Mouse (Mus musculus) MEL (cell line): ENCODE data around the gene Ywhah. TPM values are rescaled to one million over a fixed set of nuclear protein-coding genes. Genes with fewer than 3 reads are reported as not detected.
A peak's percentile ranks its signal among the peaks of the same experiment; 100 is the strongest.

Experiments
- DNase-seq: peaks from one replicate; pipeline ENCODE4 v3.0.0; 2011; ENCODE audit warnings: low read depth, low spot score
- H3K27ac ChIP-seq: 2 replicates; pipeline ENCODE4 v1.5.1; 2012; ENCODE audit warnings: low read depth, mild to moderate bottlenecking, control low read depth, low read length, moderate library complexity; ENCODE audit not compliant: control insufficient read depth
- H3K27me3 ChIP-seq, 2 experiments: fragments of 150-350 bp in 1 of 2; sonication (generic) in 1 of 2; 2 replicates each; pipeline ENCODE4 v1.6.1; 2012; ENCODE audit warnings: low read length in 2 of 2, mild to moderate bottlenecking in 2 of 2, improper control_type of control experiment in 1 of 2, moderate library complexity in 1 of 2; ENCODE audit not compliant: insufficient read depth in 2 of 2, control insufficient read depth in 1 of 2
- H3K36me3 ChIP-seq, 2 experiments: 2 replicates each; pipeline ENCODE4 v1.6.1; 2012 to 2014; ENCODE audit warnings: low read length in 2 of 2, improper control_type of control experiment in 1 of 2, inconsistent platforms in 1 of 2, mild to moderate bottlenecking in 1 of 2; ENCODE audit not compliant: insufficient read depth in 2 of 2, control insufficient read depth in 1 of 2
- H3K4me1 ChIP-seq, 2 experiments: fragments of 150-350 bp in 1 of 2; sonication (generic) in 1 of 2; 2 replicates each; pipeline ENCODE4 v1.6.1; 2012; ENCODE audit warnings: low read length in 2 of 2, improper control_type of control experiment in 1 of 2, mild to moderate bottlenecking in 1 of 2; ENCODE audit not compliant: insufficient read depth in 2 of 2, control insufficient read depth in 1 of 2
- H3K4me3 ChIP-seq, 2 experiments: fragments of 150-350 bp in 1 of 2; sonication (generic) in 1 of 2; 2 replicates each; pipeline ENCODE4 v1.5.1; 2012; ENCODE audit warnings: low read depth in 2 of 2, low read length in 2 of 2, mild to moderate bottlenecking in 2 of 2, moderate library complexity in 2 of 2, control low read depth in 1 of 2, improper control_type of control experiment in 1 of 2; ENCODE audit not compliant: control insufficient read depth in 1 of 2, insufficient read depth in 1 of 2
- H3K79me2 ChIP-seq: 2 replicates; pipeline ENCODE4 v1.6.1; 2012; ENCODE audit warnings: mild to moderate bottlenecking, low read length, moderate library complexity; ENCODE audit not compliant: control insufficient read depth, poor library complexity, insufficient read depth
- H3K9ac ChIP-seq: 2 replicates; pipeline ENCODE4 v1.6.1; 2012; ENCODE audit warnings: low read depth, mild to moderate bottlenecking, control low read depth, low read length, moderate library complexity; ENCODE audit not compliant: control insufficient read depth, poor library complexity, severe bottlenecking
- H3K9me3 ChIP-seq: fragments of 150-350 bp; sonication (generic); replicated peaks from 2 replicates; pipeline ENCODE4 v1.6.1; 2012; ENCODE audit warnings: mild to moderate bottlenecking, low read length, improper control_type of control experiment, moderate library complexity; ENCODE audit not compliant: insufficient read depth
- CHD1 ChIP-seq: IDR thresholded peaks from 2 replicates; pipeline ENCODE4 v1.6.1; 2012; ENCODE audit warnings: low read depth, mild to moderate bottlenecking, inconsistent platforms, low read length, improper control_type of control experiment
- ETS1 ChIP-seq: IDR thresholded peaks from 2 replicates; pipeline ENCODE4 v1.6.1; 2012; ENCODE audit warnings: low read depth, mild to moderate bottlenecking, inconsistent platforms, low read length, improper control_type of control experiment, moderate library complexity
- HCFC1 ChIP-seq: IDR thresholded peaks from 2 replicates; pipeline ENCODE4 v1.6.1; 2012; ENCODE audit warnings: low read depth, mild to moderate bottlenecking, inconsistent platforms, low read length, improper control_type of control experiment, moderate library complexity
- MAFK ChIP-seq: IDR thresholded peaks from 2 replicates; pipeline ENCODE4 v1.6.1; 2011; ENCODE audit warnings: low read depth, mild to moderate bottlenecking, low read length, improper control_type of control experiment, borderline replicate concordance
- MAX ChIP-seq: IDR thresholded peaks from 2 replicates; pipeline ENCODE4 v1.6.1; 2011; ENCODE audit warnings: low read length, improper control_type of control experiment
- MAZ ChIP-seq: IDR thresholded peaks from 2 replicates; pipeline ENCODE4 v1.6.1; 2012; ENCODE audit warnings: low read depth, mild to moderate bottlenecking, inconsistent platforms, low read length, improper control_type of control experiment
- MYB ChIP-seq: IDR thresholded peaks from 2 replicates; pipeline ENCODE4 v1.6.1; 2011; ENCODE audit warnings: mild to moderate bottlenecking, low read depth, low read length, improper control_type of control experiment
- MYC ChIP-seq: IDR thresholded peaks from 2 replicates; pipeline ENCODE4 v1.6.1; 2011; ENCODE audit warnings: low read depth, mild to moderate bottlenecking, low read length, improper control_type of control experiment, moderate library complexity
- NELFE ChIP-seq: IDR thresholded peaks from 2 replicates; pipeline ENCODE4 v1.6.1; 2011; ENCODE audit warnings: low read depth, low read length, improper control_type of control experiment
- NRF1 ChIP-seq: IDR thresholded peaks from 2 replicates; pipeline ENCODE4 v1.6.1; 2014; ENCODE audit warnings: low read depth, mild to moderate bottlenecking, inconsistent platforms, low read length, improper control_type of control experiment, moderate library complexity; ENCODE audit not compliant: poor library complexity, insufficient read depth, severe bottlenecking
- POLR2AphosphoS2 ChIP-seq: IDR thresholded peaks from 2 replicates; pipeline ENCODE4 v1.6.1; 2011; ENCODE audit warnings: low read length, improper control_type of control experiment
- POLR2AphosphoS5 ChIP-seq: IDR thresholded peaks from 2 replicates; pipeline ENCODE4 v1.6.1; 2012; ENCODE audit warnings: low read depth, borderline replicate concordance, mild to moderate bottlenecking, inconsistent platforms, low read length, moderate library complexity, mixed read lengths
- SIN3A ChIP-seq: IDR thresholded peaks from 2 replicates; pipeline ENCODE4 v1.6.1; 2012; ENCODE audit warnings: low read length, improper control_type of control experiment, inconsistent platforms
- SMC3 ChIP-seq: IDR thresholded peaks from 2 replicates; pipeline ENCODE4 v1.6.1; 2011; ENCODE audit warnings: low read depth, low read length, improper control_type of control experiment
- TBP ChIP-seq: IDR thresholded peaks from 2 replicates; pipeline ENCODE4 v1.8.0; 2011; ENCODE audit warnings: low read depth, low read length, improper control_type of control experiment
- UBTF ChIP-seq: IDR thresholded peaks from 2 replicates; pipeline ENCODE4 v1.6.1; 2012; ENCODE audit warnings: low read depth, mild to moderate bottlenecking, inconsistent platforms, low read length, improper control_type of control experiment, moderate library complexity, borderline replicate concordance; ENCODE audit not compliant: insufficient read depth
- ZMIZ1 ChIP-seq: IDR thresholded peaks from 2 replicates; pipeline ENCODE4 v1.6.1; 2012; ENCODE audit warnings: low read depth, mild to moderate bottlenecking, inconsistent platforms, low read length, improper control_type of control experiment, moderate library complexity
- ZNF384 ChIP-seq: IDR thresholded peaks from 2 replicates; pipeline ENCODE4 v1.6.1; 2012; ENCODE audit warnings: low read depth, mild to moderate bottlenecking, inconsistent platforms, low read length, improper control_type of control experiment
- polyA plus RNA-seq, 2 experiments: library from polyadenylated mRNA; stranded (reverse) in 1 of 2; unstranded in 1 of 2; fragments of >175 nt in 1 of 2; fragments of >200 nt in 1 of 2; gene quantifications; 2 replicates each; pipeline versions ENCODE4 v1.2.1 to v1.2.4; 2012; ENCODE audit warnings: low replicate concordance in 2 of 2, low read depth in 1 of 2; ENCODE audit not compliant: insufficient read length in 2 of 2, insufficient read depth in 1 of 2, missing spikeins in 1 of 2
- total RNA-seq: library from RNA; depleted of rRNA; stranded (reverse); fragments of 300-350 nt; gene quantifications from 2 replicates; pipeline ENCODE4 v1.2.3, GENCODE M21; 2012

Gene Ywhah
- total and polyA plus RNA-seq, 3 experiments: 80.0 to 312 TPM; not detected in 1

GRCm38 (mm10) chr5:33028656-33029055, 10.0 kb downstream of the Ywhah start:
- Histone ChIP-seq H3K27ac (no peak overlapping the region), H3K4me1 (peaks cover 11 to 24% of the 10 kb centered on the region in 2 experiments), H3K4me3 (no peak overlapping the region), H3K9ac (no peak overlapping the region), H3K27me3 (no peaks in the 10 kb centered on the region)
- TF ChIP-seq CHD1 (no peak), ZMIZ1 (0 out of 2 replicates have a peak, but pooled peaks have one; percentile 35), MAFK (no peak), SMC3 (peak; percentile 14; the same call in 1 of the 2 replicates), POLR2AphosphoS2 (peak; percentile 78; the same call in 1 of the 2 replicates)
- TF ChIP-seq, all 39 proteins: peak for 3
- H3K36me3 ChIP-seq: peaks cover 21% of the 10 kb centered on the region in 2 experiments
- H3K9me3 ChIP-seq: no peaks in the 10 kb centered on the region
- peaks cover 9% of the 10 kb centered on the region; the same call in 1 of the 2 replicates for H3K79me2 ChIP-seq
- DNase-seq: peak; percentile 55

- H3K27ac ChIP-seq: no peak overlapping the region
- peaks cover 5 to 29% of the 10 kb centered on the region in 2 experiments for H3K4me1 ChIP-seq
- peaks cover 12 to 14% of the 10 kb centered on the region in 2 experiments for H3K36me3 ChIP-seq
- H3K9me3 ChIP-seq: no peaks in the 10 kb centered on the region
- H3K27me3 ChIP-seq: no peaks in the 10 kb centered on the region
- TF ChIP-seq ZNF384: no peak
- TF ChIP-seq UBTF: no peak
- no peak for TF ChIP-seq SMC3
- TF ChIP-seq TBP: no peak
- TF ChIP-seq HCFC1: no peak
- TF ChIP-seq MAZ: no peak
- no peak for TF ChIP-seq NELFE
- no peak for TF ChIP-seq MYC
- TF ChIP-seq POLR2AphosphoS5: no peak
- no peak for TF ChIP-seq MYB
- TF ChIP-seq ETS1: no peak
- no peak for TF ChIP-seq SIN3A
- TF ChIP-seq NRF1: no peak
- no peak for TF ChIP-seq MAX
- no peak for DNase-seq
- H3K79me2 ChIP-seq: no peaks in the 10 kb centered on the region
- H3K9ac ChIP-seq: no peak overlapping the region
- H3K4me3 ChIP-seq: no peak overlapping the region
Observed at GRCm38 (mm10) chr5:33030425-33031175, 12.0 kb downstream of the Ywhah start.
